Mouse (Mus musculus) CD4-positive, CD25-positive, alpha-beta regulatory T cell, adult 4 months (primary cell): ENCODE measurements around the gene Zfp111. TPM values are rescaled to one million over a fixed set of nuclear protein-coding genes. Genes with fewer than 3 reads are reported as not detected.

Source experiments
- ATAC-seq: one replicate; pipeline ENCODE4 v1.8.0; 2017
- polyA plus RNA-seq, 2 experiments: library from polyadenylated mRNA; unstranded; fragments of 100-300 nt; shearing (Covaris generic); gene quantifications; one replicate each; pipeline ENCODE4 v1.2.1; 2017

Gene Zfp111
- polyA plus RNA-seq, result 1 to 10 TPM in 1 of 2 experiments, under 1 TPM in 1; 0.61 to 1.3 TPM

GRCm38 (mm10) chr7:24211343-24211742 is at the start of gene Zfp111:
Gene Zfp111 (minus strand): TSS chr7:24211443.
- no peak for ATAC-seq

- no peak for ATAC-seq
These were observed 48.7 kb upstream of the Zfp111 start for GRCm38 (mm10) chr7:24260000-24260312.

GRCm38 (mm10) chr7:24259306-24259999 is 48.2 kb upstream of the Zfp111 start:
- ATAC-seq, result no peak

GRCm38 (mm10) chr7:24254633-24255474 is 43.6 kb upstream of the Zfp111 start, which contains the start of gene Zfp108:
Gene Zfp108 (plus strand): TSS chr7:24254794.
- ATAC-seq, result peak; percentile 92

- no peak for ATAC-seq
These were observed 42.8 kb upstream of the Zfp111 start for GRCm38 (mm10) chr7:24253779-24254615.

- ATAC-seq, result peak; percentile 85
These were observed 26.0 kb upstream of the Zfp111 start, which contains the start of gene Zfp109 for GRCm38 (mm10) chr7:24237040-24237791. Gene Zfp109 (minus strand): TSS chr7:24237560.

- ATAC-seq, result no peak
These were observed 947 bp downstream of the Zfp111 start for GRCm38 (mm10) chr7:24210296-24210695.

GRCm38 (mm10) chr7:24208282-24208886 is 2.9 kb downstream of the Zfp111 start:
- no peak for ATAC-seq

- peak; percentile 47 for ATAC-seq
These were observed 3.6 kb downstream of the Zfp111 start for GRCm38 (mm10) chr7:24207488-24208261.

- ATAC-seq, result no peak
These were observed 14.3 kb downstream of the Zfp111 start for GRCm38 (mm10) chr7:24196961-24197360.

- ATAC-seq, result no peak
These were observed 18.1 kb downstream of the Zfp111 start for GRCm38 (mm10) chr7:24193157-24193556.

- no peak for ATAC-seq
These were observed 19.9 kb downstream of the Zfp111 start for GRCm38 (mm10) chr7:24191361-24191760.

- ATAC-seq, result no peak
These were observed 21.7 kb downstream of the Zfp111 start for GRCm38 (mm10) chr7:24189571-24189944.

GRCm38 (mm10) chr7:24188901-24189570 is 22.2 kb downstream of the Zfp111 start:
- no peak for ATAC-seq

- ATAC-seq, result no peak
These were observed 23.6 kb downstream of the Zfp111 start for GRCm38 (mm10) chr7:24187611-24188010.

- ATAC-seq, result no peak
These were observed 35.9 kb downstream of the Zfp111 start for GRCm38 (mm10) chr7:24175337-24175711.

- peak; percentile 74 for ATAC-seq
These were observed 36.5 kb downstream of the Zfp111 start, which contains the start of gene Zfp114 for GRCm38 (mm10) chr7:24174618-24175336. Gene Zfp114 (plus strand): TSS chr7:24175060.

GRCm38 (mm10) chr7:24172191-24172590 is 39.1 kb downstream of the Zfp111 start:
- no peak for ATAC-seq

GRCm38 (mm10) chr7:24153272-24153671 is 58.0 kb downstream of the Zfp111 start:
- ATAC-seq, result no peak
